Mouse (Mus musculus) layer of hippocampus, postnatal 25 days (tissue): ENCODE measurements around the gene D630045J12Rik. TPM values are rescaled to one million over a fixed set of nuclear protein-coding genes. Genes with fewer than 3 reads are reported as not detected.

Experiments
- DNase-seq, 2 experiments: peaks; one replicate each; pipeline ENCODE4 v3.0.0; 2022; ENCODE audit warnings: mixed read lengths in 2 of 2, low spot score in 1 of 2; ENCODE audit errors: extremely low spot score in 1 of 2
- total RNA-seq, 2 experiments: library from RNA; stranded (reverse); gene quantifications; 2 replicates each; pipeline ENCODE4 v1.2.3; 2021

Gene D630045J12Rik
- total RNA-seq, 2 experiments from 2014 or later = 33.2 to 43.0 TPM

DNA sequence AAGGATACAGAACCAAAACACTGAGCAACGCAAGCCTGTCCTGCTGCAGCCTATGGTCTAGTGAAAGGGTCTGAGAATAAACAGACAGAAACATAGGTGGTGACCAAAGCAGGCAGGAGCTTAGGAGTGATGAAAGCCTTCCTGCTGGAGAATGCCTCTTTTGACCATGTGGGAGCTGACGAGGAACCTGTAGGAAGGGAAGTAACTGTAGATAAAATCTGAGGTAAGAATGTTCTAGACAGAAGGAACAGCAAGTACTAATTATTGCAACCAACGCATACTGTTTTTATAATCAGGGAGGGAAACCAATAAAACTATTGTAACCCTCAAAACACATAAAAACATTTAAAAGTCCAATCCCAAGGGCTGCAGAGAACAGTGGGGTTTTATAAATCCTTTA, 9.6 kb downstream of the D630045J12Rik start:
- no peak for DNase-seq

GRCm38 (mm10) chr6:38242833-38243232, 11.0 kb downstream of the D630045J12Rik start:
- DNase-seq = no peak

DNA sequence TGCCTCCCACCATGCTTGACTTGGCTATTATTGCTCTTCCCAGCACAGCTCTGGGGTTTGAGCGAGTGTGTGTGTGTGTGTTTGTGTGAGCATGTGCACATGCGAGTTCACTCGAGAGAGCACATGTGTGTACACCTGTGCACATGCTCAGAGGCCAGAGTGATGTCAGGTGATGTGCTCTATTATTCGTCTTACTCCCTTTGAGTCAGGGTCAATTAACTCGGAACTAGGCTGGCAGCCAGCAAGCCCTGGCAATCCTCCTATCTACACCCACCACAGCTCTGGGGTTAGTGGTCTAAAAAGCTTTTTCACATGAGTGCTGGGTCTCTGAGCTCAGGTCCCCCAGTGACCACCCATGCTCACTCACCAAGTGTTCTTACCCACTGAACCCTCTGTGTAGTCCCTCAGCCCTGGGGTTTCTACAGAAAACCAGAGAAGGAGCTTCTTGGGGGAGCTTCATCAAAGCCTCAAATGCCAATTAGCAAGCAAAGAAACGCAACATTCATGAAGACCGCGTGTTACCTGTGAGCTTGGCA, 11.4 kb downstream of the D630045J12Rik start:
- no peak for DNase-seq

DNA sequence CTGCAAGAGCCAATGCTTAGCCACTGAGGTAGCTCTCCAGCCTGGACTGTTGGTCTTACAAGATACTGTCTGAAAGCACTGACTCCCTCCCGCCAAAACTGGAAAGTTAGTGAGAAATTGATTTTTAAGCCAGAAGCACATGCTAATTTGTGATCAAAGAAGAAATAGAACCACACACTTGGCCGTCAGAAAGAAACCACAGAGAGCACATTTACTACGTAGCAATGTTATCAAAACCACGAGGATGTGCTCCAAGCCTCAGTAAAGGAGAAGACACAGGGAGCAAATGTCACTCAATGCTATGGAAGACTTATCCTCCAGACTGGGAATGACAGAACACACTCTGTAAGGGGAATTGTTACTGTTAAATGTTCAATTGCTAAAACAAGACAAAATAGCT, 12.3 kb downstream of the D630045J12Rik start:
- DNase-seq = no peak

- no peak for DNase-seq
Observed at GRCm38 (mm10) chr6:38240618-38241017, 13.2 kb downstream of the D630045J12Rik start.

DNA sequence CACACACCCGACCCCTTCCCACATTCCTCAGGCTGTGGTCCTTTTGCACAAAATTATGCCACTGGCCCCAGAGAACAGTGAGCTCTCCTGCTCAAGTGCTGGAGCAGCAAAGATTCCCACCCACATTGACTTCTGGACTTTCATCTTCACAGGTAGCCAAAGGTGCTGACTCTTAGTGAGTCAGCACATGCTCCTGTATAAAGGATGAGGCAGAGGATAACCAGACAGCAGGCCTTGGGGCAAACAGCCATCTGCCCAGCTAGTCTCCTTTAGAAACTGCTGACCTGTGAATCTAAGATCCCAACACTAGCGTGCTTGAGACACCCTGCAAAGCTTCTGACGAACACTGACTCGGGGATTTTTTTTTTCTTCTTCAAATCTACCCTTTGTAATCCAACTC, 15.4 kb downstream of the D630045J12Rik start:
- DNase-seq = no peak

- DNase-seq = no peak
Observed at GRCm38 (mm10) chr6:38235991-38236658, 17.7 kb downstream of the D630045J12Rik start.

- DNase-seq = no peak
Observed at GRCm38 (mm10) chr6:38233803-38234202, 20.0 kb downstream of the D630045J12Rik start.

GRCm38 (mm10) chr6:38232917-38233316, 20.9 kb downstream of the D630045J12Rik start:
- DNase-seq = no peak

DNA sequence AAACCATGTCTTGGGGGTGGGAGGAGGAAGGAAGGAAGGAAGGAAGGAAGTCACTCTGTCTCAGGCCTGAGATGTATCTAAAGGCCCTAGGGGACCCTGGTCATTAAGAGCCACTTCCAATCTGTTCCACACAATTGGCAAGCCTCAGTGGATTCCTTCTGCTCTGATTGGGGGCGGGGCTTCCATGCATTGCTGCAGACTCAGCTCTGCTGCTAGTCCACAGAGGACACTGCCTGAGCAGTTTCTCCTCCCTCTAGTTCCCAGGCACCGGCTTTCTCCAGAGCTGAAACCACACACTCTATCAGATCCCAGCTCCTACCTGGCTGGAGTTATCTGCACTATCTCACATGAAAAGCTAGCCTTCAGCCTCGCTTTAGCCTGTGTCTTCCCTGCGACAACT, 21.8 kb downstream of the D630045J12Rik start:
- DNase-seq = no peak

DNA sequence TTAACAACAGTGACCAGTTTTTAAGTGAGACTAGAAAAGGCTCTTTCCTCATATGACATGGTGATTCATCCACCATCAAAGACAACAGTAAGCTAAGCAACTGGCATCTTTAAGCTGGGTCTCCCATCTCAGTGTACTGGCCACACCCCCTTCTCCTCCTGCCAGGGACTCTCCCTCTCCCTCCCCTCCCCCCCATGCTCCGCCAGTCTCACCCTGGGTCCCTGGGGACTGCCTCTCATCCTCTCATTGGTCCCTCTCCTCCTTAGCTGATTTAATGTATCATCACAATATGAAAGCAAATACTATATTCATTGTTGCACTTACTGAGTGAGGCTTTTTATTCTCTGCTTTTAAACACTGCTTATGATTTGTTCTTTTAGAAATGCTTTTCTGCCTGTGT, 29.7 kb downstream of the D630045J12Rik start:
- no peak for DNase-seq

DNA sequence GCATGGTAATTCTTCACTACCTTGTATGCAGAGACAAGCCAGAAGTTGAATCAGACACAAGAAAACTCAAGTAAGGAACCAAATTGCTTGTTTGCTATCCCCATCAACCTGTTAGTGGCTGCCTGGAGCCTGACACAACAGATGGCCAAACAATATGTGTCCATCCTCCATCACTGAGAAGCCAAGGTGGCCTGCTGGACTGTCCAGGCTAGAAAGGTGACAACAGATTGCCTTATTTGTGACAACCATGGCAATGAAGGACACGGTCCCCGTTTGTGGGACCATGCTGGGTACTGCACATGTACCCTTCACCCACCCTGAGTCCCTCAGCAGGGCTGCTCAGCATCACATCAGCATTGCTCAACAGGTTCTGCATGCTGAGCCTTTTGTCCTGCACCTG, 34.5 kb downstream of the D630045J12Rik start:
- no peak for DNase-seq

DNA sequence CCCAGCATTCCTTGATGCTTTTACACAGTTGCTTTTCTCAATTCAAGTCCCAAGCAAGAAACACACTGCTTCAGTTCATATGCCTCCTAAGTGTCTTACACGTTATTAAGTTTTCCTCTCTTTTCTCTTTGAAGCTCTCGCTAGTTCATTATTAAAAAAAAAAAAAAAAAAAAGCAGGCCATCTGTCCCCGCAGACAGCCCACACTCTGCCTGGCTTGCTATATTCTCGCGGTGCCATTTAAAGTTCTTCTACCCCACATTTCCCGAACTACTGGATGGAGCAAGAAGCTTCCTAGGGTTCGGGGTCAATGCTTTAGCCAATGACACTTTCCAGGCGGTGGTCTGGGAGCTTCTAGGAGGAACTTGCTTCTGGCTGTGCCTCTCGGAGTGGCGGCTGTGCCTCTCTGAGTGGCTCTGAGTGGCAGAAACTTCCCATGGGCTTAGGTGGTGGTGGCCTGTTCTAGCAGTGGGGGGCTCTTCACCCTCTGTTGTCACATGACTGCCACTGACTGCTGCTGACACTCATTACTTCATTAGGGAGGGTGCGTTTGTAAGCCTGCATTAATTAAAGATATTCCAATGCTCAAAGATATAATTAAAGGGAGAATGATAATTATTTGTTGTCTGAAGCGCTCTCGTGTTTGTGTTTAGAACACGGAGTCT, 38.2 kb downstream of the D630045J12Rik start:
- no peak for DNase-seq

DNA sequence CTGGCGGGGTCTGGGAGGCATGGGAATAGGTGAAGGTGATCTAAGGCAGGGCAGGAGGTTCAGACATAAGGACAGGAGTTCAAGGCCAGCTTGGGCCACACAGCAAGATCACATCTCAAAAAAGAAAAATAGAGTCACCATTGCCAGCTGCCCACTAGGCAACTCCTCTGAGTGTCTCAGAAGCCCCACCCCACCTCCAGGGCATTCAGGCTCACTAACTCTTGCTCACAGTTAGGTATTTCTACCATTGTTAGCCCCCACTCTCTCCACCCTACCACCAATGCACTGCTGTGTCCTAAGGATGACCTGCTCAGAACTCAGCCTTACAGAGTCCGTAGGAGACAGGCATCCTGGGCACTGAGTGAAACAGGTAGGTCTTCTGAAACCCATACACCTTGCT, 46.2 kb downstream of the D630045J12Rik start:
- DNase-seq = no peak

- DNase-seq = no peak
Observed at GRCm38 (mm10) chr6:38206941-38207531, 46.8 kb downstream of the D630045J12Rik start.

- DNase-seq = no peak
Observed at GRCm38 (mm10) chr6:38205375-38205774, 48.4 kb downstream of the D630045J12Rik start.

- no peak for DNase-seq
Observed at GRCm38 (mm10) chr6:38203820-38204219, 50.0 kb downstream of the D630045J12Rik start.

DNA sequence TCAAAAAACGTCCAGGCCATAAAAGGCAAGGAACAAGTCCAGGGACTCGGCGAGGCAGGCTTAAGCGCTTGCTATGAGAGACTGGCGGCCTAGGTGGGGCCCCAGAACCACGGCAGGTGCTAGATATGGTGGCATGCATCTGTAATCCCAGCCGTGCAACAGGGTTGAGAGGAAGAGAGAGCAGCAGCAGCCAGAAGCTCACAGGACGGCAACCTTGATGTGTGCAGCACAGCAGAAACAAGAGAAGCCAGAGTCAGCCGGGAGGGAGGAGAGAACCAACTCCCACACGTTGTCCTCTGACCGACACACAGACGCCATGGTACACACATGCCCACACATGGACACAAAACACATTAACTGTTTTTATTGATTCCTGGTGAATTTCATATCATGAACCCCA, 51.0 kb downstream of the D630045J12Rik start:
- DNase-seq = no peak

DNA sequence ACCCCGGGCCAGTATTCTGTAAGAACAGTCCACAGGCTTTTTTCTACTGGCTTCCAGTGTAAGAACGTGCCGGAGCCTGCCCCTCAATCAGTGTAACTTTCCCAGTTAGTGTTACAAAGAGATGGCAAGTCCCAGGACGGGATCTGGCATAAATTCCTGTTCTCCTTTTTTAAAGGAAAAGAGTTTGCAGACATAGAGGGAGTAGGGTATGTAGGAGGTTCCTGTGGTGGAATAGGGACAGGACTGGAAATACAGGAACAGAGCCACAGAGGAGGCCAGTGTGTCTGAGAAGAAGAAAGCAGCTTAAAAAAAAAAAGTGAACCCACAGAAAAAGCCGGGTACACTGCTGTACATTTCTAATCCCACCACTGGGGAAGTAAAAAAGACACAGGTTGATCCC, 52.3 kb downstream of the D630045J12Rik start:
- DNase-seq = no peak

DNA sequence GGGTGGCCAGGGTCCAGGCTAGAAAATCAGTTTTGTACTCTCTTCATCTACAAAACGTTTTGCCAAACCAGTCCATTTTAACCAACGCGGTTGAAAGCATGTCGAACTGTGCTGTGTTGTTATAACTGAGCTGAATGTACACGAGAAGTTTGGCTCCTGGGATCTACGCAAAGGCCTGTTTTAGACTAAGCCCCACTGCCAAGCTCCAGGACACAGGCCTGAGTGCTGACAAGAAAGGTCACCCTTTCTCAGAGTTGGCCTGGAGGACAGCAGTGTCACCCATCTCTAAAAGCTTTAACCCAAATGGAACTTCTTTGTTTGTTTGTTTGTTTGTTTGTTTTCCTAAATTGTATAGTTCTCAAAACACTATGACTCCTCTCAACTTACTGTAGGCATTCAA, 54.2 kb downstream of the D630045J12Rik start:
- DNase-seq = no peak

- DNase-seq = no peak
Observed at GRCm38 (mm10) chr6:38198727-38199126, 55.1 kb downstream of the D630045J12Rik start.
